In the genomic region with DNA sequence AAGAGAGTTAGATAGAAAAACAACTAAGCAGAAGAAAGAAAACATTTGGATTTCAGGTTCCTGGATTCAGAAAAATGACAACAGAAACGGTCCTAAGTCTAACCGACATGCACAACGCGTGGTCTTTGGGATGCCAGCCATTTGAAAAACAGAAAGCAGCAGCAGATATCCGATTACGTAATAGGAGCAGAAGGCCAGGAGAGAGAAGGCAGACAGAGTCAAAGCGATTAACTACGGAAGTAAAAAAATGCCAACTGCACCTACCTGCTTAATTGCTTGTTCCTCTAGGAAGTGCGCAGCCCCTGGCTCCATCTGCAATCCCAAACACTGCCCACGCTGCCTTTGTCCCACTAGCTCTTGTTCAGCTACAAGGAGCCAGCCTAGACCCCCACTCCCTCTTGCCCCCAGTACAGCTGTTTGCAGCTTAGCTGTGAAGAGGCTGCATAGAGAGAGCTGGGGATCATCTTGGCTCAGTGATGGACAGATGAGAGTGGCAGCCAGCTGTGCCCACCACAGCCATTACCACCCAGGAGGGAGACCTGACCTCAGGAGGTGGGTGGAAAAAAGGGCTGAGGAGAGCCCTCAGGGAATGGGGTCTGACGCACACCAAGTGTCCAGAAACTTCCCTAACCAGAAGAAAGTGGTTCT, we compare ENCODE assay signal across 26 mouse cellular contexts. TPM values are rescaled to one million over a fixed set of nuclear protein-coding genes. Genes with fewer than 3 reads are reported as not detected.
DNase-seq lines count a peak whose midpoint lies in the region; ATAC-seq and TF ChIP-seq lines count a peak whose summit lies in the region.
"Had no signal": no experiment of that assay in that cellular context is flagged by ENCODE, and none has a peak within 500 bp of the region (broad histone marks: within the 10 kb centered on the region; RNA-seq: fewer than 3 reads in every experiment).

No protein-coding gene starts in this region.

- H3K4me1 ChIP-seq in midbrain, embryonic 11.5 days (ENCODE audit: control insufficient read depth, insufficient read depth, low read length), result peaks cover 13% of the 10 kb centered on the region; the same call in 1 of the 2 replicates
- peaks cover 18% of the 10 kb centered on the region for H3K4me1 ChIP-seq in midbrain, embryonic 10.5 days
- peaks cover 31% of the 10 kb centered on the region for H3K4me1 ChIP-seq in limb, embryonic 10.5 days

- no peak for DNase-seq in gastrocnemius, adult 2 months
- DNase-seq in gastrocnemius, adult 18-20 months (ENCODE audit: low spot score), result no peak
- peak; percentile 70 for DNase-seq in midbrain, embryonic 11.5 days (ENCODE audit: low spot score, missing footprints)
- no peak for DNase-seq in midbrain, embryonic 10.5 days (ENCODE audit: low spot score)
- DNase-seq in limb, embryonic 10.5 days (ENCODE audit: low spot score), result no peak
- no peak for DNase-seq in testis, postnatal 14 days (ENCODE audit: low spot score)
- DNase-seq in spleen, postnatal 36 days (ENCODE audit: low spot score in 2 of 2), result no peak
- DNase-seq in yolk sac, embryonic 10.5 days (ENCODE audit: low spot score), result no peak
- DNase-seq: adrenal gland, postnatal 14 days; cerebellum, adult 18-20 months; cerebellum, postnatal 10 days; gastrocnemius, postnatal 25 days; heart, adult 11 months; heart, postnatal 36 days; kidney, postnatal 36 days; lung, embryonic 14.5 days; lung, postnatal 14 days had no signal

- peaks cover 90% of the 10 kb centered on the region for H3K27me3 ChIP-seq in midbrain, embryonic 11.5 days (ENCODE audit: control insufficient read depth, insufficient read depth, low read length)
- H3K27me3 ChIP-seq in midbrain, embryonic 10.5 days (ENCODE audit: low read depth, poor library complexity, severe bottlenecking), result peaks cover 100% of the 10 kb centered on the region
- H3K27me3 ChIP-seq in limb, embryonic 10.5 days (ENCODE audit: low read depth, poor library complexity, severe bottlenecking), result peaks cover 22% of the 10 kb centered on the region; the same call in 1 of the 2 replicates

- H3K36me3 ChIP-seq in midbrain, embryonic 11.5 days (ENCODE audit: control insufficient read depth, insufficient read depth, low read length), result no peaks in the 10 kb centered on the region
- H3K36me3 ChIP-seq in midbrain, embryonic 10.5 days, result no peaks in the 10 kb centered on the region
- no peaks in the 10 kb centered on the region for H3K36me3 ChIP-seq in limb, embryonic 10.5 days
- H3K36me3 ChIP-seq: limb, embryonic 15.5 days; midbrain, embryonic 12.5 days had no signal

- H3K9me3 ChIP-seq in midbrain, embryonic 11.5 days (ENCODE audit: control insufficient read depth, low read length), result no peaks in the 10 kb centered on the region
- H3K9me3 ChIP-seq in midbrain, embryonic 10.5 days (replicated peaks), result no peaks in the 10 kb centered on the region
- no peaks in the 10 kb centered on the region for H3K9me3 ChIP-seq in limb, embryonic 10.5 days (replicated peaks)
- H3K9me3 ChIP-seq: hindbrain, embryonic 13.5 days; limb, embryonic 15.5 days; midbrain, embryonic 12.5 days had no signal

- ATAC-seq in midbrain, embryonic 11.5 days (ENCODE audit: low FRiP score), result no peak
- ATAC-seq: forebrain, embryonic 16.5 days; intestine, postnatal 0 days had no signal

- no peak overlapping the region for H3K27ac ChIP-seq in gastrocnemius, adult 2 months
- no peak overlapping the region for H3K27ac ChIP-seq in midbrain, embryonic 11.5 days (ENCODE audit: low read depth, low read length)
- no peak overlapping the region for H3K27ac ChIP-seq in midbrain, embryonic 10.5 days (replicated peaks)
- peak overlapping the region; percentile 43 for H3K27ac ChIP-seq in limb, embryonic 10.5 days
- H3K27ac ChIP-seq: hindbrain, embryonic 13.5 days; limb, embryonic 15.5 days; liver, embryonic 14.5 days; midbrain, embryonic 12.5 days had no signal

- H3K4me2 ChIP-seq in midbrain, embryonic 11.5 days, result no peak overlapping the region
- H3K4me2 ChIP-seq: heart, embryonic 11.5 days; hindbrain, embryonic 13.5 days; limb, embryonic 15.5 days; lung, embryonic 14.5 days; midbrain, embryonic 12.5 days had no signal

- H3K9ac ChIP-seq in midbrain, embryonic 11.5 days (ENCODE audit: low read length), result no peak overlapping the region
- H3K9ac ChIP-seq: hindbrain, embryonic 13.5 days; limb, embryonic 15.5 days; liver, embryonic 14.5 days; lung, embryonic 14.5 days; midbrain, embryonic 12.5 days had no signal

- TF ChIP-seq CTCF in gastrocnemius, adult 2 months (IDR thresholded peaks at IDR 0.05), result no peak

- intact Hi-C loops in gastrocnemius, adult 2 months (cut with DNase I), result no loop called here

- WGBS in midbrain, embryonic 11.5 days, result 80% methylated on average over 11 of the region's 11 CpGs
- 82% methylated on average over 11 of the region's 11 CpGs for WGBS in midbrain, embryonic 10.5 days
- WGBS in limb, embryonic 10.5 days, result 79% methylated on average over 11 of the region's 11 CpGs

- 0 out of 2 replicates have a peak overlapping the region, but pooled peaks have one; percentile 11 for H3K4me3 ChIP-seq in gastrocnemius, adult 2 months
- H3K4me3 ChIP-seq in midbrain, embryonic 11.5 days (ENCODE audit: low read depth, low read length), result no peak overlapping the region
- no peak overlapping the region for H3K4me3 ChIP-seq in midbrain, embryonic 10.5 days
- no peak overlapping the region for H3K4me3 ChIP-seq in limb, embryonic 10.5 days
- H3K4me3 ChIP-seq: hindbrain, embryonic 13.5 days; limb, embryonic 15.5 days; midbrain, embryonic 12.5 days had no signal

RNA-seq across cellular contexts. Expression of a gene that starts 31.9 kb away (rescaled TPM):
- 1 to 10 TPM; 4.4 to 5.7 TPM for total RNA-seq in gastrocnemius, adult 2 months (2021)
- 1 to 10 TPM; 4.3 to 4.7 TPM for total RNA-seq in gastrocnemius, adult 18-20 months (2021)
- polyA plus RNA-seq in midbrain, embryonic 11.5 days (2014; fragmentation: Nextera tagmentation; extraction: Ambion mirVana), result 9.3 and 10.6 TPM in 2 replicates
- 10.8 and 15.3 TPM in 2 replicates for polyA plus RNA-seq in midbrain, embryonic 10.5 days (2016; fragmentation: Nextera tagmentation; extraction: Ambion mirVana)
- polyA plus RNA-seq in limb, embryonic 10.5 days (2016; fragmentation: Nextera tagmentation; extraction: Ambion mirVana), result 3.1 and 3.6 TPM in 2 replicates
- total RNA-seq: common myeloid progenitor, adult 5-6 weeks; MEL had no signal

RNA-seq across cellular contexts. Expression of a gene that starts 32.1 kb away (rescaled TPM):
- not detected for total RNA-seq in gastrocnemius, adult 2 months (2021)
- total RNA-seq in gastrocnemius, adult 18-20 months (2021), result not detected
- polyA plus RNA-seq in midbrain, embryonic 11.5 days (2014; fragmentation: Nextera tagmentation; extraction: Ambion mirVana), result 0.39 and 0.45 TPM in 2 replicates
- 0.43 and 0.54 TPM in 2 replicates for polyA plus RNA-seq in midbrain, embryonic 10.5 days (2016; fragmentation: Nextera tagmentation; extraction: Ambion mirVana)
- polyA plus RNA-seq in limb, embryonic 10.5 days (2016; fragmentation: Nextera tagmentation; extraction: Ambion mirVana), result 0.51 and 0.79 TPM in 2 replicates
- total RNA-seq: common myeloid progenitor, adult 5-6 weeks; gastrocnemius, postnatal 25 days; heart, postnatal 36 days; MEL had no signal
